7 mouse cellular contexts compared by ENCODE assay signal in genomic region chr7:141122689-141123516, GRCm38 (mm10). TPM values are rescaled to one million over a fixed set of nuclear protein-coding genes. Genes with fewer than 3 reads are reported as not detected.
A peak's percentile ranks its signal among the peaks of the same experiment; 100 is the strongest.
DNase-seq lines count a peak whose midpoint lies in the region; ATAC-seq lines count a peak whose summit lies in the region.

No protein-coding gene starts in this region.

- no peaks in the 10 kb centered on the region; the same call in 1 of the 2 replicates for H3K27me3 ChIP-seq in embryonic facial prominence, embryonic 11.5 days (ENCODE audit: control insufficient read depth, insufficient read depth, low read length)
- H3K27me3 ChIP-seq in limb, embryonic 10.5 days (ENCODE audit: low read depth, poor library complexity, severe bottlenecking) = peaks cover 7% of the 10 kb centered on the region
- H3K27me3 ChIP-seq in midbrain, embryonic 13.5 days = 0 out of 2 replicates have a peak, but pooled peaks cover 5% of the 10 kb centered on the region

- H3K9ac ChIP-seq in embryonic facial prominence, embryonic 11.5 days (replicated peaks; ENCODE audit: low read length) = peak overlapping the region; percentile 75
- peak overlapping the region; percentile 74 for H3K9ac ChIP-seq in midbrain, embryonic 13.5 days (replicated peaks)

- H3K4me1 ChIP-seq in embryonic facial prominence, embryonic 11.5 days (ENCODE audit: control insufficient read depth, insufficient read depth, low read length) = no peaks in the 10 kb centered on the region
- peaks cover 18% of the 10 kb centered on the region for H3K4me1 ChIP-seq in limb, embryonic 10.5 days
- no peaks in the 10 kb centered on the region for H3K4me1 ChIP-seq in midbrain, embryonic 13.5 days (replicated peaks)

- H3K36me3 ChIP-seq in embryonic facial prominence, embryonic 11.5 days (replicated peaks; ENCODE audit: control insufficient read depth, insufficient read depth, low read depth, low read length) = no peaks in the 10 kb centered on the region
- no peaks in the 10 kb centered on the region for H3K36me3 ChIP-seq in limb, embryonic 10.5 days
- no peaks in the 10 kb centered on the region for H3K36me3 ChIP-seq in midbrain, embryonic 13.5 days

- peak; percentile 96 for DNase-seq in adrenal gland, postnatal 14 days
- DNase-seq in embryonic facial prominence, embryonic 11.5 days (ENCODE audit: low spot score) = peak; percentile 99
- DNase-seq in kidney, adult 11 months = peak; percentile 99
- peak; percentile 97 for DNase-seq in limb, embryonic 10.5 days (ENCODE audit: low spot score)
- peak; percentile 97 for DNase-seq in spleen, adult 12 weeks (ENCODE audit: low spot score)

- WGBS in embryonic facial prominence, embryonic 11.5 days = 3% methylated on average over 29 of the region's 29 CpGs
- WGBS in limb, embryonic 10.5 days = 2% methylated on average over 29 of the region's 29 CpGs
- WGBS in midbrain, embryonic 13.5 days = 2% methylated on average over 29 of the region's 29 CpGs

- ATAC-seq in embryonic facial prominence, embryonic 11.5 days (replicated peaks; ENCODE audit: insufficient number of reproducible peaks, low FRiP score, low TSS enrichment, low read depth) = peak; percentile 98
- peak; percentile 96 for ATAC-seq in granulocyte monocyte progenitor cell, adult 5-6 weeks (replicated peaks; ENCODE audit: poor library complexity, severe bottlenecking)
- ATAC-seq in midbrain, embryonic 13.5 days = peak; percentile 96

- no peaks in the 10 kb centered on the region for H3K9me3 ChIP-seq in embryonic facial prominence, embryonic 11.5 days (replicated peaks; ENCODE audit: control insufficient read depth, low read length)
- H3K9me3 ChIP-seq in limb, embryonic 10.5 days (replicated peaks) = no peaks in the 10 kb centered on the region
- H3K9me3 ChIP-seq in midbrain, embryonic 13.5 days = no peaks in the 10 kb centered on the region

- peak overlapping the region; percentile 60 for H3K4me2 ChIP-seq in embryonic facial prominence, embryonic 11.5 days (ENCODE audit: low read depth, low read length)
- peak overlapping the region; percentile 69 for H3K4me2 ChIP-seq in midbrain, embryonic 13.5 days (replicated peaks)

- H3K27ac ChIP-seq in embryonic facial prominence, embryonic 11.5 days (replicated peaks; ENCODE audit: low read depth, low read length) = peak overlapping the region; percentile 67
- peak overlapping the region; percentile 92 for H3K27ac ChIP-seq in limb, embryonic 10.5 days
- peak overlapping the region; percentile 86 for H3K27ac ChIP-seq in midbrain, embryonic 13.5 days

- peak overlapping the region; percentile 50 for H3K4me3 ChIP-seq in embryonic facial prominence, embryonic 11.5 days (ENCODE audit: low read depth, low read length)
- peak overlapping the region; percentile 61 for H3K4me3 ChIP-seq in limb, embryonic 10.5 days
- H3K4me3 ChIP-seq in midbrain, embryonic 13.5 days (replicated peaks) = peak overlapping the region; percentile 61

RNA-seq across cellular contexts. Expression of gene Ptdss2, which starts 0.7 kb away (rescaled TPM):
- 46.2 and 49.6 TPM in 2 replicates for total RNA-seq in adrenal gland, postnatal 14 days (2021)
- 67.3 and 69.6 TPM in 2 replicates for polyA plus RNA-seq in embryonic facial prominence, embryonic 11.5 days (2014; fragmentation: Nextera tagmentation; extraction: Ambion mirVana)
- total RNA-seq in granulocyte monocyte progenitor cell, adult 5-6 weeks (2014; fragmentation: Nextera tagmentation) = 14.0 and 17.5 TPM in 2 replicates
- total RNA-seq in granulocyte monocyte progenitor cell, adult 5-6 weeks (2017) = 4.2 and 7.1 TPM in 2 replicates
- polyA plus RNA-seq in limb, embryonic 10.5 days (2016; fragmentation: Nextera tagmentation; extraction: Ambion mirVana) = 85.6 and 95.2 TPM in 2 replicates
- polyA plus RNA-seq in midbrain, embryonic 13.5 days (2015; fragmentation: Nextera tagmentation; extraction: Ambion mirVana) = 77.4 TPM in 2 replicates

RNA-seq across cellular contexts. Expression of gene Ano9, which starts 5.3 kb away (rescaled TPM):
- total RNA-seq in adrenal gland, postnatal 14 days (2021) = 0.22 and 0.38 TPM in 2 replicates
- 1.2 and 1.3 TPM in 2 replicates for polyA plus RNA-seq in embryonic facial prominence, embryonic 11.5 days (2014; fragmentation: Nextera tagmentation; extraction: Ambion mirVana)
- not detected in 2 replicates for total RNA-seq in granulocyte monocyte progenitor cell, adult 5-6 weeks (2014; fragmentation: Nextera tagmentation)
- not detected in 2 replicates for total RNA-seq in granulocyte monocyte progenitor cell, adult 5-6 weeks (2017)
- 0.64 and 0.67 TPM in 2 replicates for polyA plus RNA-seq in limb, embryonic 10.5 days (2016; fragmentation: Nextera tagmentation; extraction: Ambion mirVana)
- 0.07 and 0.35 TPM in 2 replicates for polyA plus RNA-seq in midbrain, embryonic 13.5 days (2015; fragmentation: Nextera tagmentation; extraction: Ambion mirVana)

RNA-seq across cellular contexts. Expression of gene Sigirr, which starts 22.5 kb away (rescaled TPM):
- total RNA-seq in adrenal gland, postnatal 14 days (2021) = 7.5 and 10.0 TPM in 2 replicates
- 1.6 and 1.8 TPM in 2 replicates for polyA plus RNA-seq in embryonic facial prominence, embryonic 11.5 days (2014; fragmentation: Nextera tagmentation; extraction: Ambion mirVana)
- total RNA-seq in granulocyte monocyte progenitor cell, adult 5-6 weeks (2014; fragmentation: Nextera tagmentation) = 16.9 and 30.9 TPM in 2 replicates
- 16.6 and 20.2 TPM in 2 replicates for total RNA-seq in granulocyte monocyte progenitor cell, adult 5-6 weeks (2017)
- 2.3 TPM in 2 replicates for polyA plus RNA-seq in limb, embryonic 10.5 days (2016; fragmentation: Nextera tagmentation; extraction: Ambion mirVana)
- polyA plus RNA-seq in midbrain, embryonic 13.5 days (2015; fragmentation: Nextera tagmentation; extraction: Ambion mirVana) = 1.8 and 2.6 TPM in 2 replicates

RNA-seq across cellular contexts. Expression of gene Pkp3, which starts 44.9 kb away (rescaled TPM):
- 0.96 and 3.5 TPM in 2 replicates for total RNA-seq in adrenal gland, postnatal 14 days (2021)
- 3.1 and 3.5 TPM in 2 replicates for polyA plus RNA-seq in embryonic facial prominence, embryonic 11.5 days (2014; fragmentation: Nextera tagmentation; extraction: Ambion mirVana)
- 1.4 and 2.2 TPM in 2 replicates for total RNA-seq in granulocyte monocyte progenitor cell, adult 5-6 weeks (2014; fragmentation: Nextera tagmentation)
- total RNA-seq in granulocyte monocyte progenitor cell, adult 5-6 weeks (2017) = 0.52 and 2.7 TPM in 2 replicates
- 6.0 and 8.2 TPM in 2 replicates for polyA plus RNA-seq in limb, embryonic 10.5 days (2016; fragmentation: Nextera tagmentation; extraction: Ambion mirVana)
- polyA plus RNA-seq in midbrain, embryonic 13.5 days (2015; fragmentation: Nextera tagmentation; extraction: Ambion mirVana) = 0.14 and 0.15 TPM in 2 replicates

RNA-seq across cellular contexts. Expression of gene Rnh1, which starts 49.8 kb away (rescaled TPM):
- 186 and 200 TPM in 2 replicates for total RNA-seq in adrenal gland, postnatal 14 days (2021)
- polyA plus RNA-seq in embryonic facial prominence, embryonic 11.5 days (2014; fragmentation: Nextera tagmentation; extraction: Ambion mirVana) = 82.0 and 93.5 TPM in 2 replicates
- total RNA-seq in granulocyte monocyte progenitor cell, adult 5-6 weeks (2014; fragmentation: Nextera tagmentation) = 79.1 and 109 TPM in 2 replicates
- total RNA-seq in granulocyte monocyte progenitor cell, adult 5-6 weeks (2017) = 45.2 and 47.7 TPM in 2 replicates
- polyA plus RNA-seq in limb, embryonic 10.5 days (2016; fragmentation: Nextera tagmentation; extraction: Ambion mirVana) = 67.7 and 85.0 TPM in 2 replicates
- polyA plus RNA-seq in midbrain, embryonic 13.5 days (2015; fragmentation: Nextera tagmentation; extraction: Ambion mirVana) = 40.5 and 45.3 TPM in 2 replicates

Comparison
In these comparisons a context has a peak if more than half of its experiments do, and no peak if none do; other contexts are left out.
1. Peak in every context shown above with its lines: DNase-seq, ATAC-seq, H3K4me3 ChIP-seq and H3K27ac ChIP-seq.